ENCODE assay signal across 8 mouse cellular contexts in genomic region chr11:5520412-5521265, GRCm38 (mm10). TPM values are rescaled to one million over a fixed set of nuclear protein-coding genes. Genes with fewer than 3 reads are reported as not detected.
DNase-seq lines count a peak whose midpoint lies in the region; ATAC-seq lines count a peak whose summit lies in the region.

TSS of gene Xbp1 (plus strand) at chr11:5520659.

- peak; percentile 89 for ATAC-seq in CD4-positive, CD25-positive, alpha-beta regulatory T cell, adult 4 months
- peak; percentile 98 for ATAC-seq in heart, embryonic 15.5 days (replicated peaks; ENCODE audit: insufficient number of reproducible peaks, insufficient read depth, low FRiP score, low read depth)
- ATAC-seq in liver, embryonic 15.5 days (ENCODE audit: insufficient read depth) = peak; percentile 94
- peak; percentile 98 for ATAC-seq in neural tube, embryonic 12.5 days (ENCODE audit: low FRiP score, low read depth)

- peaks cover 34% of the 10 kb centered on the region for H3K36me3 ChIP-seq in forebrain, embryonic 10.5 days (replicated peaks)
- H3K36me3 ChIP-seq in heart, embryonic 15.5 days = peaks cover 33% of the 10 kb centered on the region
- peaks cover 35% of the 10 kb centered on the region for H3K36me3 ChIP-seq in liver, embryonic 15.5 days (replicated peaks)
- H3K36me3 ChIP-seq in neural tube, embryonic 12.5 days = peaks cover 28% of the 10 kb centered on the region

- H3K4me2 ChIP-seq in heart, embryonic 15.5 days = peak within 1 kb of the TSS; percentile 64
- H3K4me2 ChIP-seq in liver, embryonic 15.5 days = peak within 1 kb of the TSS; percentile 87
- peak within 1 kb of the TSS; percentile 69 for H3K4me2 ChIP-seq in neural tube, embryonic 12.5 days (replicated peaks)

- peak within 1 kb of the TSS; percentile 99 for H3K27ac ChIP-seq in forebrain, embryonic 10.5 days
- H3K27ac ChIP-seq in heart, embryonic 15.5 days = peak within 1 kb of the TSS; percentile 96
- peak within 1 kb of the TSS; percentile 91 for H3K27ac ChIP-seq in liver, embryonic 15.5 days (replicated peaks)
- peak within 1 kb of the TSS; percentile 79 for H3K27ac ChIP-seq in neural tube, embryonic 12.5 days

- WGBS in forebrain, embryonic 10.5 days = under 1% methylated on average over 72 of the region's 72 CpGs
- under 1% methylated on average over 66 of the region's 72 CpGs for WGBS in heart, embryonic 15.5 days
- under 1% methylated on average over 71 of the region's 72 CpGs for WGBS in liver, embryonic 15.5 days (ENCODE audit: insufficient replicate concordance)
- WGBS in neural tube, embryonic 12.5 days = under 1% methylated on average over 66 of the region's 72 CpGs

- H3K4me1 ChIP-seq in forebrain, embryonic 10.5 days = peaks cover 23% of the 10 kb centered on the region
- H3K4me1 ChIP-seq in heart, embryonic 15.5 days (replicated peaks) = peaks cover 31% of the 10 kb centered on the region
- H3K4me1 ChIP-seq in liver, embryonic 15.5 days (replicated peaks) = peaks cover 44% of the 10 kb centered on the region
- H3K4me1 ChIP-seq in neural tube, embryonic 12.5 days = peaks cover 19% of the 10 kb centered on the region

- DNase-seq in c-Kit-negative CD71-positive TER-119-positive erythroid progenitor cells, embryonic 14.5 days (ENCODE audit: low read depth, low spot score) = peak; percentile 89
- DNase-seq in forebrain, embryonic 10.5 days (ENCODE audit: extremely low spot score, low spot score) = peak; percentile 98
- peak; percentile 99 for DNase-seq in kidney, postnatal 36 days
- DNase-seq in telencephalon, adult 2 months (ENCODE audit: low read depth, low spot score) = peak; percentile 88

- H3K9me3 ChIP-seq in forebrain, embryonic 10.5 days = no peaks in the 10 kb centered on the region
- no peaks in the 10 kb centered on the region for H3K9me3 ChIP-seq in heart, embryonic 15.5 days (replicated peaks)
- H3K9me3 ChIP-seq in liver, embryonic 15.5 days (replicated peaks) = no peaks in the 10 kb centered on the region
- H3K9me3 ChIP-seq in neural tube, embryonic 12.5 days = no peaks in the 10 kb centered on the region

- no peaks in the 10 kb centered on the region for H3K27me3 ChIP-seq in forebrain, embryonic 10.5 days (ENCODE audit: poor library complexity, severe bottlenecking)
- no peaks in the 10 kb centered on the region for H3K27me3 ChIP-seq in heart, embryonic 15.5 days
- 0 out of 2 replicates have a peak, but pooled peaks cover 4% of the 10 kb centered on the region for H3K27me3 ChIP-seq in liver, embryonic 15.5 days
- H3K27me3 ChIP-seq in neural tube, embryonic 12.5 days (replicated peaks) = no peaks in the 10 kb centered on the region

- peak within 1 kb of the TSS; percentile 100 for H3K9ac ChIP-seq in heart, embryonic 15.5 days
- peak within 1 kb of the TSS; percentile 94 for H3K9ac ChIP-seq in liver, embryonic 15.5 days
- H3K9ac ChIP-seq in neural tube, embryonic 12.5 days = peak within 1 kb of the TSS; percentile 94

- H3K4me3 ChIP-seq in forebrain, embryonic 10.5 days = peak within 1 kb of the TSS; percentile 95
- H3K4me3 ChIP-seq in heart, embryonic 15.5 days = peak within 1 kb of the TSS; percentile 97
- peak within 1 kb of the TSS; percentile 84 for H3K4me3 ChIP-seq in liver, embryonic 15.5 days (replicated peaks)
- peak within 1 kb of the TSS; percentile 89 for H3K4me3 ChIP-seq in neural tube, embryonic 12.5 days

RNA-seq across cellular contexts. Expression of gene Xbp1, which starts in this region (rescaled TPM):
- polyA plus RNA-seq in CD4-positive, CD25-positive, alpha-beta regulatory T cell, adult 4 months (2017; shearing (Covaris generic)) = 10 to 100 TPM; 38.9 to 44.7 TPM
- 93.9 and 99.6 TPM in 2 replicates for polyA plus RNA-seq in forebrain, embryonic 10.5 days (2016; fragmentation: Nextera tagmentation; extraction: Ambion mirVana)
- 124 and 156 TPM in 2 replicates for polyA plus RNA-seq in heart, embryonic 15.5 days (2015; fragmentation: Nextera tagmentation; extraction: Ambion mirVana)
- 109 and 117 TPM in 2 replicates for polyA plus RNA-seq in liver, embryonic 15.5 days (2015; fragmentation: Nextera tagmentation; extraction: Ambion mirVana)
- polyA plus RNA-seq in neural tube, embryonic 12.5 days (2016; fragmentation: Nextera tagmentation; extraction: Ambion mirVana) = 132 and 141 TPM in 2 replicates

Comparison
In these comparisons a context has a peak if more than half of its experiments do, and no peak if none do; other contexts are left out.
1. Peak in every context shown above with its lines: DNase-seq, ATAC-seq, H3K4me3 ChIP-seq and H3K27ac ChIP-seq.